Mouse (Mus musculus) heart, postnatal 4 days (tissue): ENCODE data around the gene Zfyve28. TPM values are rescaled to one million over a fixed set of nuclear protein-coding genes. Genes with fewer than 3 reads are reported as not detected.

Experiments used
- DNase-seq: peaks from one replicate; pipeline ENCODE4 v3.0.0; 2021
- total RNA-seq, 2 experiments: library from RNA; stranded (reverse); gene quantifications; 2 replicates each; pipeline ENCODE4 v1.2.3; 2021

Zfyve28 gene
- 1 to 10 TPM; 1.5 to 2.5 TPM for total RNA-seq

DNA sequence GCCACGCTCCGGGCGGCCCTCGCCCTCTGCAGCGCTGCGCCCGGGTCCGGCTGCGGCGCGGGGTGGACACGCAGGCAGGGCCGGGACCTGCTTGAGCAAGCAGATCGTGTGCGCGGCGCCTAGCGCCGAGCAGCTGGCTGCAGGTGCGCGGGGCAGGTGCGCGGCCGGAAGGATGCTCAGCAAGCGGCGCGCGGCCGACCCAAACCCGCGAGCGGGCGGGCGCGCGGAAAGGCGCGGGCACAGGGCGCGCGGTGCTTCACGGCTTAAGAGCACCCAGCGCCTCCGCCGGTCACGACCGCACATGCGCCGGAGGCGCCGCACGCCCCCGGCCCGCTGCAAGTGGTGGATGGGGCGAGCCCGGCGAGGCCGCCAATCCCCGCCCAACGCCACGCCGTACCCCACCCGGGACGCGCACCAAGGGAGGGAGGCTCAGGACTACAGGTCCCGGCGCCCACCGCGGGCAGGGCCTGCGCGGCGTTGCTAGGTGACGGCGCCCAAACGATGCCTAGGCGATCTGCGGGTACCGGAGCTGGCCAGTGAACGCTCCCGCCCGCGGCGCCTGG, at the start of gene Zfyve28, which contains the start of gene Cfap99:
Gene Zfyve28 (minus strand): TSS at position 296 of the 563 bp plus-strand sequence.
Gene Cfap99 (plus strand): TSS at position 447 of the 563 bp plus-strand sequence.
- DNase-seq = peak; percentile 80

- DNase-seq = peak; percentile 68
Observed at GRCm38 (mm10) chr5:34336775-34337450, 48.7 kb upstream of the Zfyve28 start.

- peak; percentile 99 for DNase-seq
Observed at GRCm38 (mm10) chr5:34336097-34336774, 48.0 kb upstream of the Zfyve28 start, which contains the start of gene Rnf4. TSS of gene Rnf4 (plus strand) at chr5:34336289.

DNA sequence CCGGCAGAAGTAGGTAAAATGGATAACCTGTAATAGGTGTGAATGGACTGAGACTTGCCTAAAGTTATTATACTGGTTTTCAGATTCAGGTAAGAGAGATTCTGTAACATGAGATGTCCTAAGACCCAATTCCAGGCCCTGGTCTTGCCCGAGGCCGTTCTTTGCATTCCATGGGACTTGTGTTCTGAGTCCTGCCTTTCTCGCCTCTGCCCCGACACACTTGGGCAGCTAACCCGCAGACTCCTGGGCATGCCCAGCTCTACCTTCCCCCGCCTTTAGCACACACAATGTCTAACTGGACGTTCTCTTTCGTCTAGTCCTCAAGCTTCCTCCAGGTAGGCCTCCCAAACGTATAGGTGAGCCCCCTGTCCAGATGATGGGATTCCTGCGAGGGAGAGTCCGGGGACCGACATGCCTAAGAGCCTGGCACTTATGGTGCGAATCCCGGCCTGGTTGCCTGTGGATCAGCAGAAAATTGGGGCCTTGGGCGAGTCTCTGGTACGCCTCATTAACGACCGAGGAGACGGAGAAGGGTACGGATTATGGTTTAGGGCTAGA, 47.4 kb upstream of the Zfyve28 start:
- DNase-seq = no peak

DNA sequence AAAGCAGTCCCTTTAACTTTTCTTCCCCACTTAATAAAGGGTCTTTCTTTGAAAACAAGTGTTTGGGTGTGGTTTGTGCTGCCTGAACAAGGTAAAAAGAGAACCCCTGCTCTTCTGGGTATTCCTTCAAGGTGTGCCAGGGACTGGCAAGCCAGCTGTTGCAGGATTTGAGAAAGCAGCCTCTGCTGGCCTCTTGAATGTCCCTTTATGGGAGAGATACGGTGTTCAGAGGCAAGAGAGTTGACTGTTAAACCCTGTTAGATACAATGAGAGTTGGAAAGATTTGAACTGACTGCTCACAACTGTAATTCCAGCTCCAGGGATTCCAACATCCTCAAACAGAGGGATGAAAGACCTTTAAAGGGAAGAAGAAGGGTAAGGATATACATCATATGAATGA, 45.8 kb upstream of the Zfyve28 start:
- no peak for DNase-seq

DNA sequence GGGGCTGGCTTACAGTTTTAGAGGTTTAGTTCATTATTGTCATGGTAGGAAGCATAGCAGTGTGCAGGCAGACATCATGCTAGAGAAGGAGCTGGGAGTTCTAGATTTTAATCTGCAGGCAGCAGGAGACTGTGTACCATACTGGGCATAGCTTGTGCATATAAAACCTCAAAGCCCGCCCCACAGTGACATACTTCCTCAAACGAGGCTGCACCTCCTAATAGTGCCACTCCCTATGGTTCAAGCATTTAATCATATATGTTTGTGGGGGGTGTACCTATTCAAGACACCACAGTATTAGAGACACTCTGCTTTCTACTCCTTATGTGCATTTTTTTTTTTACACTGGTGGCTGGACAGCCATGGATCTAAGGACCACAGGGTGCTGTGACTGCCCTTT, 41.9 kb upstream of the Zfyve28 start:
- DNase-seq = no peak

DNA sequence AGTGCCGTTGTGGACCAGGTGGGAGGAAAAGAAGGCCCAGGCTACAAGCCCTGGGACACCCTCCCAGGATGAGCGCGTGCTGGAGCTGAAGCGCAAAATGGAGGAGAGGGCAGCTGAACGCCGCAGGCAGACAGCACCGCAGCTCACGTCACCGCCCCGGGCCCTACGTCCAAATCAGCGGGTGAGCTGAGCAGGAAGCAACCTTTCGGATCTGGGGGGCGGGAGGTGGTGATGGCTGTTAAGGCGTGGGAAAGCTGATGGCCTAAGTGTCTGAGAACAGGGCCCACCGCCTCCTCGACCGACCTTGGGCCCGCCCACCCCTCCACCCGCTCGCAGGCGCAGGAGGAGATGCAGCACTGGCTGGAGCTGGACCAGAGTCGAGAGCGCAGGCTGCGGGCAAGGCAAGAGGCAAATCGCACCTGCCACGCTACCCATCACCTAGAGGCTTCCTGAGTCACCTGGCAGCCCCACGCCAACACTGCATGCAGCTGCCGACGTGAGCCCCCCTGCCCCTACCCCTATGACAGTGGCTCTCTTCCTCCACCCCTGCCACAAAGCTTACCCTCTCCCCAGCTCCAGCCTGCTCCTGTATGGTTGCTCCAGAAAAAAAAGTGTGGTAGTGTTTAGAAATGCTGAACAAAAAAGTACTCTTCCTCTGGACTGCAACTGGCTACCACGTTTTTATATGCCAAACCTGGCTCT, 38.8 kb upstream of the Zfyve28 start:
- peak; percentile 44 for DNase-seq

DNA sequence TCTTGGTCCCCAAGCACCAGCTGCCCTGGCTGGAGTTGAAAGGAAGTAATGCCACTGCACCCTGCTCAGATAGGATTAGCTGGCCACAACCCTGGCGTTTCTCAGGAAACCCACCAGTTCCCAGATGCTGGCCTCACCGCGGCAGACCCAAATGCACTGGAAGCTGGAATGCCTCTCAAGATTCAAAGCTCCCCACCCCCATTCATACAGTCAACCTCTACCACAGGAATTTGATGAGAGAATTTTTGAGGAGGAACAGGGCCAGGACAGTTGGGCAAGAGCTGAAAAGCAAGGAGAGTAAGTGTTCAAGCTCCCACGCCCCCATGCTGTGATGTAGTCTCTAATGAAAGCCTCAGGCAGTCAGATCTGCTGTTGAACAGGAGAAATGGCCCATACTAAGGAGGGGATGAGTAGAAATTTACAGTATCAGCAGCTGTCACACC, 38.0 kb upstream of the Zfyve28 start:
- DNase-seq = no peak

- no peak for DNase-seq
Observed at GRCm38 (mm10) chr5:34325286-34325685, 37.0 kb upstream of the Zfyve28 start.

DNA sequence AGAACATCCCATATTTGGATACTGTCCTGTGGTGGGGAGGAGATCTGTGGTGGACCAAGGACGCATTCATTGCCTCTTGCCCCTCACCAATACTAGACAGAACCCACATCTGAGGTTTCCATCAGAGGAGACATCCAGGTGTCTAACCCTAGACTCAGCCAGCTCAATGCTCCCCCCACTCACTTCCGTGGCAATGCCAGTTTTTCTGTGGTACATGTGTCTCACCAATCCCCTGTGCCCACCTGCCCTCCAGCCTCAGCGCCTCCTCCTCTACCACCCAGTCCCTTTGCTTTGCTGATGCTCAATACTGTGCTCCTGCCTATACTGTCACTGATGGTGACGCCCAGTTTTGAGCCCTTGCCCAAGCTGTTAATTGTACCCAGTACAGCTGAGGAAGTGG, 33.0 kb upstream of the Zfyve28 start:
- DNase-seq = no peak

DNA sequence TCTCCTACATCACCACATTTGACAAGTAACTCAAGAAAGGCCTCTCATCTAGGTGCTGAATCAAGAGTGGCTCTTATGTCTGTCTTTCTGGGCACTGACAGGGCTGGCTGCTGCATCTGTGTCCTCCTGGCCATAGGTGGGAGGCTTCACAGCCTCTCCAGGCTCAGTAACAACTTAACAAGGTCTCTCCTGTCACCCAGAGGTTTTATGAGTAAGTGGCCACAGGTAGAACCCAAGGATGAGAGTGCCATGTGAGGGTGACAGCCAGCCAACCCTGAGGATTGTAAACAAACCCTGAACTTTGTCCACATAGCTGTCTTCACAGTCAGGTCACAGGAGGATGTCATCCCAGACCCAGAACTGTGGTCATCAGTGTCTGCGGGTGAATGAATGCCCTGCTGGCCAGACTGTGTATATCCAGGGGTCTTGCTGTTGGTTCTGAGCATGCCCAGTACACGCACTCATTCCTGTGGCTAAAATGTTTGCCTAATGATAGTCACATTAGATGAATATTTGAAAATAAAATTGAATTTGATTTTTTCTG, 31.3 kb upstream of the Zfyve28 start:
- no peak for DNase-seq

DNA sequence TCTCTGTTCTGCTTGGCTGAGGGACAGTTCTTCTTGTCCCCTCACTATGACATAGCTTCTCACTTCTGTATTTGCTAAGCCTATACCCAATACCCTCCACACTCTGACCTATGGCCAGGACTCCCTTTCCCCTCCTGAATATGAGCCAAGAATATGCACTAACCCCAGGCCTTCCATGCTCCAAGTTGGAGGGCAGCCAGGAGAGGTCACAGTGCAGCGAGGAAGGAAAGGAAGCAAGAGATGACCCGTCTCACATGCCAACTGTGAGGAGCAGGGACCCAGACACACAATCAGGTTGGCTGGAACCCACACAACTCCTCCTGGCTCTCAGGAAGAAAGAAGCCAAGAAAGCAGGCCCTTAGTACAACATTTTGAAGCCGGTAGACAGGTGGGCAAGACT, 20.8 kb upstream of the Zfyve28 start:
- no peak for DNase-seq

- DNase-seq = no peak
Observed at GRCm38 (mm10) chr5:34302377-34302776, 14.1 kb upstream of the Zfyve28 start.

DNA sequence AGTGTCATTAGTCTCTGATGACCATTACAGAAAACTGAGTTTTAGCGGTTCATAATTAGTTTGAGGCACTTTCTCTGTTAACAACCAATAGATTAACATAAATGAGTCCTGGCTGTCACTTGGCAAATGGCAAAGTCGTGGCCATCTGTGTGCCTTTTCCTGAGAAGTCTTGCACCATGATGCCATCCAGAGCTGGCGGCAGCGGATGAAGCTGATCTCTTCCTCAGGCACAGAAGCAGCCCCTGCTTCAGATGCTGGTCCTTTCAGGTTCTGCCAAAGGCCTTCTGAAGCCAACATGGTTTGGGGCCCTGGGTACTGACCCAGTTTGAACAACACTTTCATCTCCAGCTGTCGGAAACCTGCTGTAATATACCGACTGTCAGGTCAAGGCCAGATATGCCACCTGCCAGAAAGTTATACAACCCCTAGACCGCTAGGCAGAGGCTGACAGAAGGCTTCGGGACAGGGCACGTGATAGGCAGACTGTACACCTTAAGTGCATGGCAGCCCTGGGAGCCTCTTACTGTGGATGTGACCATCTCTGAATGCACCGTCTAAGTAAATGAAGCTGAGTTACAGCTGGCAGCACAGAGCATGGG, 10.8 kb upstream of the Zfyve28 start:
- no peak for DNase-seq

- DNase-seq = no peak
Observed at GRCm38 (mm10) chr5:34298061-34298460, 9.8 kb upstream of the Zfyve28 start.

DNA sequence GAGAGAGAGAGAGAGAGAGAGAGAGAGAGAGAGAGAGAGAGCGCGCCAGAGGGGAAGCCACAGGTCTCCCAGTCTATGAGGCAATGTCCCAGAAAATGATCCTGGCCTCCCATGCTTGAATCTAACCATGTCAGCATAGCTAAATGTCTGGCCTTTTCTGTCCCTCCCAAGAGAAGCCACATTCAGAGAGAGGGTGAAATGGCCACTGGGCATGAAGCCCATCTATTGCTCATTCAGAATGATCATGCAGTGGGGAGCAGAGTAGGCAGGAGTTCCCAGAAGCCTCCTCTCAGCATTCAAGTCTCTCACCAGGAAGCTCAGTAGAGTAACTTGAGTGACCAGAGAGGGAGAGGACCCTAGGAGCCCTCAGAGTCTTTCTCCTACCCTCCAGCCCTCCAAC, 6.9 kb upstream of the Zfyve28 start:
- DNase-seq = peak; percentile 30

- DNase-seq = peak; percentile 30
Observed at GRCm38 (mm10) chr5:34294696-34295095, 6.4 kb upstream of the Zfyve28 start.

- no peak for DNase-seq
Observed at GRCm38 (mm10) chr5:34293363-34293762, 5.1 kb upstream of the Zfyve28 start.

GRCm38 (mm10) chr5:34289286-34289685, 1.0 kb upstream of the Zfyve28 start:
- DNase-seq = no peak

- DNase-seq = no peak
Observed at GRCm38 (mm10) chr5:34287838-34288145, 457 bp downstream of the Zfyve28 start.

GRCm38 (mm10) chr5:34287001-34287837, 1.0 kb downstream of the Zfyve28 start:
- DNase-seq = peak; percentile 23
